Mouse (Mus musculus) left cerebral cortex, adult 8-10 months (tissue): ENCODE results near the gene Hadha. TPM values are rescaled to one million over a fixed set of nuclear protein-coding genes. Genes with fewer than 3 reads are reported as not detected.

ENCODE experiments used
- DNase-seq, 2 experiments: peaks; one replicate each; pipeline ENCODE4 v3.0.0; 2022; ENCODE audit warnings: low spot score in 2 of 2
- total RNA-seq, 4 experiments: library from RNA; stranded (reverse); gene quantifications; 2 replicates each; pipeline ENCODE4 v1.2.4; 2022

The Hadha gene
- total RNA-seq, 4 experiments from 2014 or later, result 65.3 to 74.6 (median 68.4) TPM

DNA sequence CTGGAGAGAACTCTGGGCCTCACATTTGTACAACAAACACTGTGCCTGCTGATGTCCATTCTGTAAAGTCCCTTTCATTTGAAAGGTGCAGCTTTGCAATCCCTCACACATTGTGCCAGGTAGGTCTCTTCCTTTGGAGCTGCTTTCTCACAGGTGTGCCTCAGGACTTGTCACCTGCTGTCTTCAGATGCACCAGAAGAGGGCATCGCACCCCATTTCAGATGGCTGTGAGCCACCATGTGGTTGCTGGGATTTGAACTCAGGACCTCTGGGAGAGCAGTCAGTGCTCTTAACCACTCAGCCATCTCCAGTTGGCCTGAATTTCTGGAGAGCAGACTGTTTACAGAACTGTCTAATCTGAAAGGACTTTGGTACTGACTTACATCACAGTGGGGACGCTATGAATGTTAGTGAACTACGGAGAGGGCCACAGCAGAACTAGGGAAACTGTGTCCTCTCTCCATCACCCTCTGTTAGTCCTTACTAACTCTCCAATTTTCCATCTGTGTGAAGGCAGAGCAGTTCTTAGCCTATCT, 42.4 kb downstream of the Hadha start:
- DNase-seq, result no peak

GRCm38 (mm10) chr5:30111771-30112170, 43.2 kb downstream of the Hadha start:
- DNase-seq, result no peak

DNA sequence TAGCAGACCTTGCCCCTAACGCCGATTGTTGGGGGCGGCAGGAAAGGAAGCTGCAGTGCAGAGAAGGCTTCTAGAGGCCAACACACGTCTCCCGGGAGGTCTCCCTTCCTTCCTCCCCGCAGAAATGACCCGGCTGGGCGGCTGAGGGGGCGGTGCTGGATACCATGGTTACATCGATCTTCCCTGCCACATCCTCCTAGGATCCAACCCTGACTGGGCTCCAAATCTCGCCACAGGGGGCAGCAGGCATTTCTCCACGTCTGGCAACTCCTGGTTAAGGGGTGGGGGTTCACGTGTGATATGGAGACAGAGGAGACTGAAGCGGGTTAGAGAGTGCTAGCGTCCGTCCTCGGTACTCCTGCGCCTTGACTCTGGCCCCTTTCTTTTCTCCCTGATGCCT, 43.8 kb downstream of the Hadha start:
- no peak for DNase-seq

DNA sequence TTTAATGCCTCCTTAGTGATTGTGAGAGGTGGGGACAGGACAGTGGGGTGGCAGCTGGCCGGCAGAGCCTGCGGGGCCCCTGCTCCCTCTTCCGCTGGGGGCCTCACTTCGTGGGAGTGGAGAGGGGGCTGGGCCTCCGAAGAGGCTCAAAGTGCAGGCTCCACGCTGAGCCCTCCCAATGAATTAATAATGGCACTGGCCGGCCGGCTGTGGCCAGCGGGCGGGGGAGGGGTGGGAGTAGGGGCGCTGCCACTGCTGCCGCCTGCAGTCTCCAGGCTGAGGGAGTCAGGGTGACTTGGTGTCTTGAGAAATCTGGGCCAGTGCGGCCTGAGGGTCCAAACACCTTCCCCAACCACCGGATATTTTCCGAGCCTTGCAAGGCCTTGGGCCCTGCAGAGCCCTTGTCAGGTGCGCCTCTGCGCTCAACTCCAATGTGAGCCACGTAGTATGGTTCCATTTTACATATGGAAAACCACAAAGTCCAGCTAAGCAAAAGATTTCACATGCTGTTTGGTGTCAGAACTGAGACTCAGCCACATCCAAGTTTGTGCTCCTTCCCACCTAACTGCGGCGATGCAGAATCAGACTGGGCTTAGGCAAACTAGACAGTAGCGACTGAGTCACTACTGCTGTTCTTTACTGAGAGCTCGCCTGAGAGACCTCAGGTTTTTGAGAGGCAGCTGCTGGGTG, 44.4 kb downstream of the Hadha start:
- DNase-seq, result no peak

- DNase-seq, result no peak
These were observed 45.1 kb downstream of the Hadha start for GRCm38 (mm10) chr5:30109899-30110298.

DNA sequence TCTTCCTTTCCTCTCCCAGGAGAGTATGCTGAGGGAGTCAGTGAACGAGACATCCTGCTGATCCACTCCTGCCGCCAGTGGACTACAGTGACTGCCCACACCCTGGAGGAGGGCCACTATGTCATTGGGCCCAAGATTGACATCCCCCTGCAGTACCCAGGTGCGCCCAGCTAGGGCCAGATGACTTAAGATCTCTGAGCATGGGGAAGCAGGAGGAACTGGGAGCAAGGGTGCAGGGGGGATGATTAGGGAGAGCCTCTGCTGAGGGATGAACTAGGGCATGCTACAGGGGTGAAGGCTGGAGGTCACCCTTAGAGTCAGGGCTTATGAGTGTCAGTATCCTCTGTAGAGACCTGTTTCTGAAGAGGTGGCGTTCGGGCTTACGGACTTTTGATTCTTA, 46.7 kb downstream of the Hadha start:
- no peak for DNase-seq

- peak in 1 of 2 experiments; percentile 4 for DNase-seq
These were observed 47.3 kb downstream of the Hadha start for GRCm38 (mm10) chr5:30107611-30108041.

- peak in 1 of 2 experiments; percentile 9 for DNase-seq
These were observed 47.8 kb downstream of the Hadha start for GRCm38 (mm10) chr5:30107186-30107585.

DNA sequence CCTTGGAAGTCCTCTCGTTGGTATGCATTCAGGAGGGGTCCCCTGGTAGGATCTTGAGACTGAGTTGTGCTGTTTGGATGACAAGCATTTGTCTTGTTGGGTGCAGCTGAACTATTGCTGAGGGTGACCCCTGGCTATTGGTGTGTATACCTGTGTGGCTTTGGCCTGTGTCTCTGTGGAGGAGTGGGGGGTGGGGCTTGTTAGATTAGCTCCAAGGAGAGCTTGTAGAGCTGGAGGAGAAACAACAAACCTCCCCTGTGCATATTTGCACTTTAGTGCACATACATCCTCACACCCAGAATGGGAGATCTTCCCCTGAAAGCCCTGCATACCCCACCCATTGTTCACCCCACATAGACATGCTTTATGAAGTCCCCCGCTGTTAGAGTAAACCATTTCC, 48.2 kb downstream of the Hadha start:
- DNase-seq, result peak in 1 of 2 experiments; percentile 7

DNA sequence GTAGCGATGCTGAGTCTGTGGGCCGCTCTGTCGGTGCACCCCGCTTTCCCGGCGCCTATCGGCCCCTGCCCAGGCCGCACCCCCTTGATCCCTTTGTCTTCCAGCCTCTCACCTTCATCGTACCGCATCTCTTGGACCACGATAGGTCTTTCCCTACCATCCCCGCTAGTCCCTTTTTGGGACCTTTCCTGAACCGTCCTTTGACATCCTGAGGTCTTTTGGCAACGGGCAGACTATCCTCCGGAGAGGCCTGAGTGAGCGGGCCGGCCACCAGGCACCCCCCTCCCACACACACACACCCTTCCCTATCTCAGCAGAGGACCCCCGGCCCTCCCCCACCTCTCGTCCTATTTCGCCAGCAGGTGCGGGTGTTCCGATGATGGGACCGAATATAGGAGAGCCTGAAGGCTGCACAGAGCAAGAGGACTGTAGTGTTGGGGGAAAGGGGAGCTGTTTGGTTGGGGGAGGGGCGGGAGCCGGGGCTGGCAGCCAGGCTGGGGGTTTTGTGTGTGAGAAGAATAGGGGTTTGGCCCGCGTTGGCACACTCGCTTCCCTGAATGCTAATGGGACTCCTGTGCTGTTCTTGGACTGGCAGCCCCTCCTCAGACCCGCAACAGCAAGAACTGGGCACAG, 49.2 kb downstream of the Hadha start, which contains the start of gene 3110082J24Rik:
Gene 3110082J24Rik (minus strand): TSS at position 419 of the 633 bp plus-strand sequence.
- peak in 1 of 2 experiments; percentile 35 for DNase-seq

GRCm38 (mm10) chr5:30104841-30105667, 49.9 kb downstream of the Hadha start, which contains the start of gene Garem2:
Gene Garem2 (plus strand): TSS chr5:30105161.
- peak in 1 of 2 experiments; percentile 6 for DNase-seq

DNA sequence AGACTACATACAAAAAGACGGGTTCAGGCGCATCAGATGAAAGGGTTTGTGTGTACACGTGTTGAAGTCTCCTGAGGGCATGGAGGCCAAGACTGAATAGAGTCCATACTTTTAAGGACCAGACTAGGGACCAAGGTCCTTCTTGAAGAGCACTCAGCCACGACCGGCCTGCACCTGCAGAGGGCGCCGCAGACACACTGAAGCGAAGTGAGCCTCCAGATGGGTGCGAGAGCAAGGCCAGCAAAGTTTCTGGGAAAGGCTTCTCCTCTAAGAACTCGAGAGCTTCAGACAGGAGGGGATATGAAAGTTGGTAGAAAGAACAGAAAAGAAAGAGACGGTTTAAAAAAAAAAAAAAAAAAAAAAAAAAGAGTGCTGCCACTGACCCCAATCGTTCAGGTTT, 50.6 kb downstream of the Hadha start:
- DNase-seq, result no peak

- no peak for DNase-seq
These were observed 51.6 kb downstream of the Hadha start for GRCm38 (mm10) chr5:30103340-30103739.

DNA sequence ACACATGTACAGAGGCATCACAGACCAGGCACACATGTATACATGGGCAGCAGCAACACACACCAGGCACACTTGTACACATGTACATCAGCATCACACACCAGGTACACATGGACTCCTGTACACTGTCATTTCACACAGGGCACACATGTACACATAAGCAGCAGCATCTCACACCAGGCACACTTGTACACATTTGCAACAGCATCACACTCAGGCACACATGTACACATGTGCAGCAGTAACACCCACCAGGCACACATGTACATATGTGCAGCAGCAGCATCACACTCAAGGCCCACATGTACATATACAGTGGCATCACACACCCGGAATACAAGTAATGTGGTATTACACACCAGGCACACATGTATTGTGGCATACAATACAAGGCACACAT, 56.7 kb downstream of the Hadha start:
- DNase-seq, result no peak

DNA sequence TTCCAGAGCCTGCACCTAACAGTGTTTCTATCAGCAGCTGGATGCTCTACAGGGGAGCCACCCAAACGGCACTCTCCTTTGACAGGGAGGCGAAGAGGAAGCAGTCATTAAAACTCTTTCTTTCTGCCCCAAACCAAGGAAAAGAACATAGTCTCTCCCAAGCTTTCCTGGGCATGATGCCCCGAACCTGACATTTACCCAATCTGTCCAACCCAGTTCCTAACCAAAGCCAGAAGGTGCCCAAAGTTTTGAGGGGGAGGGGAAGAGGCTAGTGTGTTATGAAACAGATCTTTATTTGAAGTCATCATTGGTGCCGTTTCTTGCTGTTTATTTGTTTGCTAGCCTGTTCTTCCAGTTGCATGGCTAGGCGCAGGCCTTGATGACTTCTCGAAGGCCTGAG, 59.2 kb downstream of the Hadha start:
- DNase-seq, result no peak

GRCm38 (mm10) chr5:30094399-30094798, 60.6 kb downstream of the Hadha start:
- DNase-seq, result no peak

GRCm38 (mm10) chr5:30092701-30093100, 62.3 kb downstream of the Hadha start:
- DNase-seq, result no peak

- peak; percentile 39 to 60 for DNase-seq
These were observed 81.8 kb downstream of the Hadha start, which contains the start of gene Tyms for GRCm38 (mm10) chr5:30072825-30073821. Gene Tyms (minus strand): TSS chr5:30073617.

GRCm38 (mm10) chr5:30072377-30072776, 82.6 kb downstream of the Hadha start:
- DNase-seq, result no peak

GRCm38 (mm10) chr5:30071677-30072076, 83.3 kb downstream of the Hadha start:
- no peak for DNase-seq
